In the genomic region with DNA sequence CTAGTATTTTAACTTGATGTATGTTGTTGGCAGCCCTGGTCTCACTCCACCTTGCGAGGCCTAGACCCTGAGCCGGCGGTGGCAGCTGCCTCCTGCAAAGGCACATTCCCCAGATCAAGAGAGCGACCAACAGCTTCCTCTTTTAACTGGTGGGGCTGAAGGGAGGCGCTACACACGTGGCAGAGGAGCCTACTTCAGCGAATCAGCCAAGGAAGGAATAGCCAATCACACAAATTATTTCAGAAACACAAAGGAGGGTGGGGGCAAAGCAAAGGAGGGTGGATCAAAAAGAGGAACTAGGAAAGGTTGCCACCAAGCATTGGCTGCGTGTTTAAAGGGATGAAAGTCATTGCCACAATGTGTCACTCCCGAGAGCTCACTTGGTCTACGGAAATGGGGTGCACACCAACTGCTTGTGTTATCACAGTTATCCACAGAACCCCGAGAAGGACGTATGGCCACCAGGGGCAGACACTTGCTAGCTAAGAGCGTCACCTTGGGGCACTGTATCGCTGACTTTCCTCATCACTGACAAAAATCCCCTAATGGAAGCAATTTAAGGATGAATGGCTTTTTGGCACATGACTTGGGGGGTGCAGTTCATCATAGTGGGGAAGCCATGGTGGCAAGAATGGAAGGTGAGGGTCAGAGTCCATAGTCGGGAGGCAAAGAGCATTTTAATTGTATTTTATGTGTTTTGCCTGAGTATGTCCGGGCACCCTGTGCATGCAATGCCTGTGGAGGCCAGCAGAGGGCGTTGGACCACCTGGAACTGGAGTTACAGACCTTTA, we compare ENCODE assay signal across 10 mouse cellular contexts. TPM values are rescaled to one million over a fixed set of nuclear protein-coding genes. Genes with fewer than 3 reads are reported as not detected.
DNase-seq lines count a peak whose midpoint lies in the region; ATAC-seq lines count a peak whose summit lies in the region.
"Had no signal": no experiment of that assay in that cellular context is flagged by ENCODE, and none has a peak within 500 bp of the region (broad histone marks: within the 10 kb centered on the region; RNA-seq: fewer than 3 reads in every experiment).

No protein-coding gene starts in this region.

- H3K4me3 ChIP-seq in liver, embryonic 15.5 days (replicated peaks) = no peak overlapping the region
- no peak overlapping the region for H3K4me3 ChIP-seq in embryonic facial prominence, embryonic 10.5 days
- H3K4me3 ChIP-seq: hindbrain, embryonic 13.5 days had no signal

- ATAC-seq in liver, embryonic 15.5 days (ENCODE audit: insufficient read depth) = peak; percentile 48

- H3K4me1 ChIP-seq in liver, embryonic 15.5 days (replicated peaks) = peaks cover 10% of the 10 kb centered on the region
- no peaks in the 10 kb centered on the region for H3K4me1 ChIP-seq in embryonic facial prominence, embryonic 10.5 days

- no peak overlapping the region for H3K4me2 ChIP-seq in liver, embryonic 15.5 days
- H3K4me2 ChIP-seq: hindbrain, embryonic 13.5 days had no signal

- WGBS in liver, embryonic 15.5 days (ENCODE audit: insufficient replicate concordance) = 29% methylated on average over 17 of the region's 17 CpGs
- 88% methylated on average over 17 of the region's 17 CpGs for WGBS in embryonic facial prominence, embryonic 10.5 days

- no peaks in the 10 kb centered on the region for H3K27me3 ChIP-seq in liver, embryonic 15.5 days
- H3K27me3 ChIP-seq in embryonic facial prominence, embryonic 10.5 days (replicated peaks; ENCODE audit: low read depth, poor library complexity, severe bottlenecking) = no peaks in the 10 kb centered on the region
- H3K27me3 ChIP-seq: hindbrain, embryonic 13.5 days had no signal

- H3K9ac ChIP-seq in liver, embryonic 15.5 days = no peak overlapping the region
- H3K9ac ChIP-seq: hindbrain, embryonic 13.5 days had no signal

- DNase-seq in adrenal gland, postnatal 14 days = peak; percentile 42
- DNase-seq in adrenal gland, adult 18-20 months (ENCODE audit: low spot score in 2 of 2) = no peak
- DNase-seq in MEL-GATA-1-ER (ENCODE audit: extremely low read depth, low read depth) = peak; percentile 100
- peak; percentile 59 to 63 for DNase-seq in spleen, adult 18-20 months
- DNase-seq in left cerebral cortex, adult 8-10 months (ENCODE audit: low spot score in 2 of 2) = no peak
- no peak for DNase-seq in heart, adult 8-10 months (ENCODE audit: low spot score)
- no peak for DNase-seq in embryonic facial prominence, embryonic 10.5 days (ENCODE audit: low spot score)
- DNase-seq: cerebellum, adult 9-11 months had no signal

- H3K27ac ChIP-seq in liver, embryonic 15.5 days (replicated peaks) = no peak overlapping the region
- H3K27ac ChIP-seq in embryonic facial prominence, embryonic 10.5 days (replicated peaks) = no peak overlapping the region
- H3K27ac ChIP-seq: hindbrain, embryonic 13.5 days had no signal

- peaks cover 37% of the 10 kb centered on the region for H3K36me3 ChIP-seq in liver, embryonic 15.5 days (replicated peaks)
- peaks cover 16% of the 10 kb centered on the region for H3K36me3 ChIP-seq in embryonic facial prominence, embryonic 10.5 days (replicated peaks)
- H3K36me3 ChIP-seq: hindbrain, embryonic 13.5 days had no signal

- 0 out of 2 replicates have a peak, but pooled peaks cover 4% of the 10 kb centered on the region for H3K9me3 ChIP-seq in liver, embryonic 15.5 days (replicated peaks)
- peaks cover 2% of the 10 kb centered on the region; the same call in 1 of the 2 replicates for H3K9me3 ChIP-seq in embryonic facial prominence, embryonic 10.5 days
- H3K9me3 ChIP-seq: hindbrain, embryonic 13.5 days had no signal

RNA-seq across cellular contexts. Expression of a gene that starts 20.1 kb away (rescaled TPM):
- 70.5 and 83.6 TPM in 2 replicates for total RNA-seq in adrenal gland, postnatal 14 days (2021)
- total RNA-seq in adrenal gland, adult 18-20 months (2021) = 10 to 100 TPM; 87.0 to 94.9 TPM
- polyA plus RNA-seq in liver, embryonic 15.5 days (2015; fragmentation: Nextera tagmentation; extraction: Ambion mirVana) = 16.3 and 17.0 TPM in 2 replicates
- total RNA-seq in left cerebral cortex, adult 8-10 months (2022) = 10 to 100 TPM; 23.7 to 27.8 (median 27.4) TPM
- total RNA-seq in heart, adult 8-10 months (2022) = 10 to 100 TPM in 3 of 4 experiments, 1 to 10 TPM in 1; 9.3 to 13.4 (median 10.9) TPM
- 13.0 and 13.5 TPM in 2 replicates for polyA plus RNA-seq in embryonic facial prominence, embryonic 10.5 days (2016; fragmentation: Nextera tagmentation; extraction: Ambion mirVana)

Comparison
In these comparisons a context has a peak if more than half of its experiments do, and no peak if none do; other contexts are left out.
1. DNase-seq: peak in adrenal gland, postnatal 14 days (single experiment), MEL-GATA-1-ER (single experiment) and spleen, adult 18-20 months (2 of 2); none in adrenal gland, adult 18-20 months (0 of 2), left cerebral cortex, adult 8-10 months (0 of 2), heart, adult 8-10 months (single experiment) and embryonic facial prominence, embryonic 10.5 days (single experiment).